Mouse (Mus musculus): ENCODE data around the gene Rtl8c.
"Not testable (repeated sequence)": the region's sequence is repeated elsewhere in the genome, so short reads cannot be mapped to it uniquely, and the experiment has no call there.

Rtl8c gene

GRCm38 (mm10) chrX:53607242-53608121 lies at the start of gene Rtl8c:
Rtl8c (plus strand) TSS chrX:53608032.
- peak; percentile 73 for DNase-seq (ENCODE audit: low spot score)

GRCm38 (mm10) chrX:53579311-53579710 lies 28.5 kb upstream of the Rtl8c start:
- DNase-seq (ENCODE audit: low spot score): no peak

DNA sequence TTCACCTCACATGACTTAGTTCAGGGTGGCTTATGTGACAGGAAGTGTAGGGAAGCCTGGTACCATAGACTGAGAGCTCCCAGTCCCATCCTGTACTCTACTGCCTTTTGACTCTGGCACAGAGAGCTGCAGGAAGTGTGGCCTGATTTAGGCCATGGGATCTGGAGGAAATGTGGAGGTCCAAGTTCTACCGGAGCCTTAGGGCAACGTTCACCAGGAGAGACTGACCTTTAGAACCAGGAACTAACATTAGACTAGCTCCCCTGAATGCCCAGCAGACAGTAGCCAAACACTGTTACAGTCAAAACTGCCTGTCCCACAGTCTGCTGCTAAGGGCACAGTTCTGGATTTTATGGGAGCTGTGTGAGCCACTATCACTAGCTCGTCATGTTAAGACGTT lies 26.4 kb upstream of the Rtl8c start:
- DNase-seq (ENCODE audit: low spot score): not testable (repeated sequence)

- DNase-seq (ENCODE audit: low spot score): not testable (repeated sequence)
Observed at GRCm38 (mm10) chrX:53583404-53583803, 24.4 kb upstream of the Rtl8c start.

GRCm38 (mm10) chrX:53599993-53600392 lies 7.8 kb upstream of the Rtl8c start:
- not testable (repeated sequence) for DNase-seq (ENCODE audit: low spot score)

- not testable (repeated sequence) for DNase-seq (ENCODE audit: low spot score)
Observed at GRCm38 (mm10) chrX:53606176-53606575, 1.7 kb upstream of the Rtl8c start.

DNA sequence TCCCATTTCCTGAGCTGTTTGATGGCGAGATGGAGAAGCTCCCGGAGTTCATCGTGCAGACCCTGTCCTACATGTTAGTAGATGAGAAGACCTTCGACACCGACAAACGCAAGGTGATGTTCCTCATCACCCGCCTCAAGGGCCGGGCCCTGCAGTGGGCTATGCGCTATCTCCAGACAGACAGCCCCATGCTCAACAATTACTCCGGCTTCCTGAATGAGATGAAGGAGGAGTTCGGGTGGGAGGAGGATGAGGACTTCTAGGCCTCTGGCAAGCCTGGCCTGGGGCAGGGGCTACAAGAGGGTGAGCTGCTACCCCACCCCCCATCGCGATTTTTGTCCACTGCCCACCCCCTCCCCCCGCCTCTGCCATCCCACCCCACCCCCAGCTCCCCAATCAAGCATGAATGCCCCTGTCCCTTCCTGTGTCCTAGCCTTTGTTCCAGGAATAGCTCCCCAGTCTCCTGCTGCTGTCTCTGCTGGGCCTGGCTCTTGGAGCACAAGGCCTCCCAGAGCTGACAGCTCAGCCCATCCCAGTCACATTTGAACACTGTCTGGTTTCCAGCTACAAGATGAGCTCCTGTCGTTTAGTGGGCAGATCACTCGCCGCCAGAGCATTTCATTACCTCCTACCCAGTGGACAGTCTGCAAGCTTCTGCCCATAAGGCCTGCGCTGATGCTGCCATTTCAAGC lies 436 bp downstream of the Rtl8c start:
- DNase-seq (ENCODE audit: low spot score): no peak

GRCm38 (mm10) chrX:53608879-53609278 lies 1.0 kb downstream of the Rtl8c start, which contains the start of gene Gm14597:
Gm14597 (minus strand) TSS chrX:53608979.
- DNase-seq (ENCODE audit: low spot score): not testable (repeated sequence)

DNA sequence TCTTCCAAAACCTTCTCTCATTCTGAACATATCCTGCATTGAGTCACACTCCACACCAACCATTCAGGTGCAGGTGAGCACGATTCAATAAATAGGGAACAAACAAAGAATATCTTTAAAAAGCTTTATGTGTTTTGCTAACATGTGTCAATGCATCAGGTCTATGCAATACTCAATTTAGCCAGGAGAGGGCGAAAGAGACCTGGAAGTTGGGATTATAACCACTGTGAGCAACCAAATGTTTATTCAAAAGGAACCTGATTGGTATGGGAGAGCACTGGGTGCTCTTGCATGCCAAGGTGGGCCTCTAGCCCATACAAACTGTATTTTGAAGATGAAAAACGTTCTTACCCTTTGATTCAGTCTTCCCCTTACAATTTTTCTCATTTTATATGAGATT lies 2.7 kb downstream of the Rtl8c start:
- DNase-seq (ENCODE audit: low spot score): peak; percentile 65

DNA sequence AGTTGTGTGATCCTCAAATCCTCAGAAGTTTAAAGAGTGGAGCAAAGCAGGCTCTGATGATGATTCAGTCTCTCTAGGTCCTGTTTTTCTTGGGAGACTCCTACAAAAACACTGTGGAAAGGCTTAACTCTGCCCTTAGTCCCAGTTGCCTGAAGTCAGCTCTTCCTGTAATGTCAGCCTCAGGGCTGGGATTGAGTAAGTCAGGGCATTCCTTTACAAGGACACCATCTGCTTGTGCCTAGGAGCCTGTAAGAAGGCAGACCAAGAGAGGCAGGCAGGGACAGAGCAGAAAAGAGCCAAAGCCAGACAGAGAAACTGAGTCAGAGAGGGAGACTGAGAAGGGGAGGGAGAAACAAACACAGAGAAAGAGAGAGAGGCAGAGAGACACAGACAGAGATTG lies 3.6 kb downstream of the Rtl8c start:
- DNase-seq (ENCODE audit: low spot score): not testable (repeated sequence)

DNA sequence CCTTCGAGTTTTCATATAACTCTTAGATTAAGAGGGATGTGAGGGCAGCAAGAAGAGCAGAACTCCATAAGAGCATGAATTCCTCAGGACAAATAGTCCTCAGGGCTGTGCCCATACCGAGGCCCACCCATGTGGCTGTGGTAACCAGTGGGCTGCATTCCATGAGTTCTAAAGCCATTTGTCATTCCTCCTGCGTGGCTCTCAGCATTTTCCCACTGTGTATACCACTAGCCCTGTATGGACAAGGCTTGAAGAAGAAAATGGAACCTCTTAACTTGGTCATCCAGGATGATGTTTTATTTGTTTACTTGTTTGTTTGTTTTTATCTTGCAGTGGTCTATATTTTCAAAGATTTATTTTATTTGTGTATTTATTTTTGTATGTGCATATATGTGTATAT lies 30.3 kb downstream of the Rtl8c start:
- DNase-seq (ENCODE audit: low spot score): not testable (repeated sequence)

DNA sequence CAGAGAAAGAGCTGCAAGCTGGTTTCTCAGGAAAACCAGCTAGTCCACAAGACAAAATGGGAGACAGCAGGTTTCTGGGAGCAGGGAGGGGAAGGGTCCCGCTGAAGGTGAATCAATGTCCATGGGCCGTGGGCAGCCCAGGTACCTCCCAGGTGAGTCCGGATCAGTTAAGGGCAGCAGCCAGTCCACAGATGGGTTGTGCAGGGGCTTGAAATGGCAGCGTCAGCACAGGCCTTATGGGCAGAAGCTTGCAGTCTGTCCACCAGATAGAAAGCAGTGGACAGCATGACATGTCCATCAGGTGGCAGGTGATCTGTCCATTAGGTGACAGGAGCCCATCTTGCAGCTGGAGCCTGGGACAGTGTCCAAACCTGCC lies 34.8 kb downstream of the Rtl8c start:
- not testable (repeated sequence) for DNase-seq (ENCODE audit: low spot score)

DNA sequence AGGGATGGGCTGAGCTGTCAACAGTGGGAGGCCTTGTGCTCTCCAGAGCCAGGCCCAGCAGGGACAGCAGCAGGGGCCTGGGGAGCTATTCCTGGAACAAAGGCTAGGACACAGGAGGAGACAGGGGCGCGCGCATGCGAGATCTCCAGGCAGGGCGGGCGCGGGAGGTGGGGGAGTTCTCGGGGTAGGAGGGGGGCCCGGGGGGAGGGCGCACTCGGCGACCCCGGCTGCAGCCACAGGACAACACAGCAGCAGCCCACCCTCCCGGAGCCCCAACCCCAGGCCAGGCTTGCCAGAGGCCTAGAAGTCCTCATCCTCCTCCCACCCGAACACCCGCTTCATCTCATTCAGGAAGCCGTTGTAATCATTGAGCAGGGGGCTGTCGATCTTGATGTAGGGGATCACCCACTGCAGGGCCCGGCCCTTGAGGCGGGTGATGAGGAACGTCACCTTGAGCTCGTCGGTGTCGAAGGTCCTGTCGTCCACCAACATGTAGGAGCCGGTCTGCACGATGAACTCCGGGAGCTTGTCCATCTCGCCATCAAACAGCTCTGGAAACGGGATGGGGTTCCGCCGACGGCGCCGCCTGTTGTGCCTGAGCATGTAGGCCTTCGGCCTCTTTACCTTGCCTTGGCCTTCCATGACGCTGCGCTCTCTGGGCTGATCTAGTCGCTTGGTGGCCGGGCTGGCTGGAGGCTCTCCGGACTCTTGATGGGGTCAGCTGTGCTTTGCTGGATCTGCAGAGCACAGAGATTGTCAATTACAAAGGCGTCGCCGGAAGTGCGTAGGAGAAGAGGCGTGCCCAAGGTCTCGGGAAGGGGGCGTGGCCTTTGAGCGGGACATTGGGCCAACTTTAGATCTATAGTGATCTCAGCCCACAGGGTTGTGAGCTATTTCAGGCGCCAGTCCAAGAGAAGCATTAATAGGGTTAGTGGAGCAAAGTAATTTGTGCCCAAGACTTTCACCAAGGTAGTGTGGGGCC lies 35.4 kb downstream of the Rtl8c start, which contains the start of gene Rtl8a:
Gene Rtl8a (minus strand): TSS at position 703 of the 982 bp plus-strand sequence.
- peak; percentile 92 for DNase-seq (ENCODE audit: low spot score)

- no peak for DNase-seq (ENCODE audit: low spot score)
Observed at GRCm38 (mm10) chrX:53645885-53646284, 38.1 kb downstream of the Rtl8c start.

GRCm38 (mm10) chrX:53652917-53653316 lies 45.1 kb downstream of the Rtl8c start:
- DNase-seq (ENCODE audit: low spot score): not testable (repeated sequence)
